Mouse (Mus musculus) gastrocnemius, postnatal 36 days (tissue): Measurements from ENCODE around the gene Kctd18. TPM values are rescaled to one million over a fixed set of nuclear protein-coding genes. Genes with fewer than 3 reads are reported as not detected.

Experiments
- DNase-seq, 2 experiments: peaks; one replicate each; pipeline ENCODE4 v3.0.0; 2022
- intact Hi-C: fragments of 180-260 bp; cut with DNase I; formaldehyde crosslinking; loops from one replicate; pipeline ENCODE4 v1.15.1; 2025
- total RNA-seq, 2 experiments: library from RNA; stranded (reverse); gene quantifications; 2 replicates each; pipeline ENCODE4 v1.2.3; 2021

Gene Kctd18
- total RNA-seq, 2 experiments from 2014 or later: 4.1 to 5.3 TPM

GRCm38 (mm10) chr1:57911561-57911960 is 107.2 kb downstream of the Kctd18 start:
- intact Hi-C loops: no loop called here
- DNase-seq: no peak

DNA sequence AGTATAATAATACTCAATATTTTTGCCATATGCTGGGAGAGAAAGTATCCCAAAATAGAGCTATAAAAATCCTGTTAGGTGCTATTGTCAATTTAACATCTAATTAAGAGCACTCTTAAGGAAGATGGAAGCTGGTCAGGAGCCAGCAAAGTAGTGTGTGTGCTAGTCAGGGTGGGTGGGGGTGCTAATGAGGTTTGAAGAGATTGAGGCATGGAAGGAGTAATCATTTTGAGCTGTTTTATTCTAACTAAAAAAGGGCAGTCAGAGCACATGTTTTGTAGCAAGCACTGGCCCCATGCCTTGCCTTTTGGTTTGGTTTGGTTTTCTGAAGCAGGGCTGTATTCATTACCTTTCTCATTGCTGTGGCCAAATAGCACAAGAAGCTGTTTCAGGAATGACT is 112.4 kb downstream of the Kctd18 start:
- no peak for DNase-seq
- intact Hi-C loops: no loop called here

- intact Hi-C loops: no loop called here
- no peak for DNase-seq
Observed at GRCm38 (mm10) chr1:57905912-57906311, 112.8 kb downstream of the Kctd18 start.

Other genes starting within 250 kb of the Kctd18 start
- gene Spats2l, start 244.8 kb downstream of the Kctd18 start, total RNA-seq: 1 to 10 TPM; 3.8 to 4.0 TPM
- gene Sgo2a, start 23.0 kb downstream of the Kctd18 start, total RNA-seq: under 1 TPM; 0.42 to 0.46 TPM
- gene Aox1, start 11.0 kb upstream of the Kctd18 start, total RNA-seq: 1 to 10 TPM; 6.4 to 6.6 TPM
- gene Aox3, start 94.2 kb upstream of the Kctd18 start, total RNA-seq: under 1 TPM; 0.12 to 0.15 TPM
- gene Aox4, start 191.4 kb upstream of the Kctd18 start, total RNA-seq: under 1 TPM; 0.05 TPM